Mouse (Mus musculus): Measurements from ENCODE around the gene Cdsn. TPM values are rescaled to one million over a fixed set of nuclear protein-coding genes. Genes with fewer than 3 reads are reported as not detected.

Cdsn gene
- polyA plus RNA-seq, 1 experiment from 2014 or later: 0.17 TPM

GRCm38 (mm10) chr17:35543412-35543861 is 8.5 kb upstream of the Cdsn start:
- H3K9me3 ChIP-seq (ENCODE audit: control insufficient read depth, low read depth, low read length): no peaks in the 10 kb centered on the region
- no peak overlapping the region for H3K9ac ChIP-seq (replicated peaks; ENCODE audit: low read depth, low read length)
- WGBS: 55% methylated on average over 14 of the region's 14 CpGs
- no peak overlapping the region for H3K4me2 ChIP-seq (replicated peaks; ENCODE audit: low read depth, low read length)
- no peaks in the 10 kb centered on the region for H3K27me3 ChIP-seq (ENCODE audit: control insufficient read depth, insufficient read depth, low read length)
- no peak for ATAC-seq (ENCODE audit: insufficient number of reproducible peaks, insufficient read depth, low FRiP score, low read depth)
- H3K4me3 ChIP-seq (ENCODE audit: low read depth, low read length): no peak overlapping the region
- no peaks in the 10 kb centered on the region for H3K4me1 ChIP-seq (ENCODE audit: control insufficient read depth, insufficient read depth, low read length)
- no peak overlapping the region for H3K27ac ChIP-seq (ENCODE audit: low read length)
- no peaks in the 10 kb centered on the region for H3K36me3 ChIP-seq (ENCODE audit: control insufficient read depth, insufficient read depth, low read length)

GRCm38 (mm10) chr17:35544001-35544400 is 7.9 kb upstream of the Cdsn start:
- Histone ChIP-seq H3K27me3 (ENCODE audit: control insufficient read depth, insufficient read depth, low read length) (no peaks in the 10 kb centered on the region), H3K27ac (ENCODE audit: low read length) (no peak overlapping the region), H3K9ac (replicated peaks; ENCODE audit: low read depth, low read length) (no peak overlapping the region), H3K9me3 (ENCODE audit: control insufficient read depth, low read depth, low read length) (no peaks in the 10 kb centered on the region), H3K4me2 (replicated peaks; ENCODE audit: low read depth, low read length) (no peak overlapping the region), H3K36me3 (ENCODE audit: control insufficient read depth, insufficient read depth, low read length) (no peaks in the 10 kb centered on the region), H3K4me3 (ENCODE audit: low read depth, low read length) (no peak overlapping the region), H3K4me1 (ENCODE audit: control insufficient read depth, insufficient read depth, low read length) (no peaks in the 10 kb centered on the region)
- WGBS: 79% methylated on average over 6 of the region's 6 CpGs
- ATAC-seq (ENCODE audit: insufficient number of reproducible peaks, insufficient read depth, low FRiP score, low read depth): no peak

- no peak for ATAC-seq (ENCODE audit: insufficient number of reproducible peaks, insufficient read depth, low FRiP score, low read depth)
- Histone ChIP-seq H3K9me3 (ENCODE audit: control insufficient read depth, low read depth, low read length) (no peaks in the 10 kb centered on the region), H3K4me1 (ENCODE audit: control insufficient read depth, insufficient read depth, low read length) (0 out of 2 replicates have a peak, but pooled peaks cover 2% of the 10 kb centered on the region), H3K4me3 (ENCODE audit: low read depth, low read length) (no peak overlapping the region), H3K4me2 (replicated peaks; ENCODE audit: low read depth, low read length) (no peak overlapping the region), H3K9ac (replicated peaks; ENCODE audit: low read depth, low read length) (no peak overlapping the region), H3K27me3 (ENCODE audit: control insufficient read depth, insufficient read depth, low read length) (no peaks in the 10 kb centered on the region), H3K36me3 (ENCODE audit: control insufficient read depth, insufficient read depth, low read length) (no peaks in the 10 kb centered on the region), H3K27ac (ENCODE audit: low read length) (no peak overlapping the region)
- 31% methylated on average over 6 of the region's 6 CpGs for WGBS
Measured at GRCm38 (mm10) chr17:35544680-35545079, 7.2 kb upstream of the Cdsn start.

GRCm38 (mm10) chr17:35547465-35547864 is 4.5 kb upstream of the Cdsn start:
- no peak overlapping the region for H3K4me3 ChIP-seq (ENCODE audit: low read depth, low read length)
- H3K27me3 ChIP-seq (ENCODE audit: control insufficient read depth, insufficient read depth, low read length): no peaks in the 10 kb centered on the region
- H3K36me3 ChIP-seq (ENCODE audit: control insufficient read depth, insufficient read depth, low read length): no peaks in the 10 kb centered on the region
- ATAC-seq (ENCODE audit: insufficient number of reproducible peaks, insufficient read depth, low FRiP score, low read depth): no peak
- no peaks in the 10 kb centered on the region for H3K9me3 ChIP-seq (ENCODE audit: control insufficient read depth, low read depth, low read length)
- 66% methylated on average over 2 of the region's 2 CpGs for WGBS
- H3K4me2 ChIP-seq (replicated peaks; ENCODE audit: low read depth, low read length): no peak overlapping the region
- no peak overlapping the region for H3K27ac ChIP-seq (ENCODE audit: low read length)
- no peak overlapping the region for H3K9ac ChIP-seq (replicated peaks; ENCODE audit: low read depth, low read length)
- H3K4me1 ChIP-seq (ENCODE audit: control insufficient read depth, insufficient read depth, low read length): peaks cover 7% of the 10 kb centered on the region; the same call in 1 of the 2 replicates

GRCm38 (mm10) chr17:35548636-35549035 is 3.3 kb upstream of the Cdsn start:
- Histone ChIP-seq H3K27ac (ENCODE audit: low read length) (peak overlapping the region; percentile 48; the same call in 1 of the 2 replicates), H3K4me3 (ENCODE audit: low read depth, low read length) (no peak overlapping the region), H3K4me1 (ENCODE audit: control insufficient read depth, insufficient read depth, low read length) (peaks cover 7% of the 10 kb centered on the region; the same call in 1 of the 2 replicates), H3K27me3 (ENCODE audit: control insufficient read depth, insufficient read depth, low read length) (no peaks in the 10 kb centered on the region), H3K9ac (replicated peaks; ENCODE audit: low read depth, low read length) (no peak overlapping the region), H3K36me3 (ENCODE audit: control insufficient read depth, insufficient read depth, low read length) (no peaks in the 10 kb centered on the region), H3K4me2 (replicated peaks; ENCODE audit: low read depth, low read length) (no peak overlapping the region), H3K9me3 (ENCODE audit: control insufficient read depth, low read depth, low read length) (no peaks in the 10 kb centered on the region)
- ATAC-seq (ENCODE audit: insufficient number of reproducible peaks, insufficient read depth, low FRiP score, low read depth): no peak
- 25% methylated on average over 5 of the region's 5 CpGs for WGBS

GRCm38 (mm10) chr17:35549437-35550142 is 2.3 kb upstream of the Cdsn start:
- H3K27ac ChIP-seq (ENCODE audit: low read length): peak overlapping the region; percentile 61
- no peaks in the 10 kb centered on the region for H3K36me3 ChIP-seq (ENCODE audit: control insufficient read depth, insufficient read depth, low read length)
- peak; percentile 62; the same call in 1 of the 2 replicates for ATAC-seq (ENCODE audit: insufficient number of reproducible peaks, insufficient read depth, low FRiP score, low read depth)
- WGBS: 24% methylated on average over 15 of the region's 15 CpGs
- no peaks in the 10 kb centered on the region for H3K27me3 ChIP-seq (ENCODE audit: control insufficient read depth, insufficient read depth, low read length)
- H3K4me3 ChIP-seq (ENCODE audit: low read depth, low read length): no peak overlapping the region
- peaks cover 7% of the 10 kb centered on the region; the same call in 1 of the 2 replicates for H3K4me1 ChIP-seq (ENCODE audit: control insufficient read depth, insufficient read depth, low read length)
- 0 out of 2 replicates have a peak overlapping the region, but pooled peaks have one; percentile 6 for H3K4me2 ChIP-seq (replicated peaks; ENCODE audit: low read depth, low read length)
- no peaks in the 10 kb centered on the region for H3K9me3 ChIP-seq (ENCODE audit: control insufficient read depth, low read depth, low read length)
- H3K9ac ChIP-seq (replicated peaks; ENCODE audit: low read depth, low read length): no peak overlapping the region

- Histone ChIP-seq H3K9ac (replicated peaks; ENCODE audit: low read depth, low read length) (no peak overlapping the region), H3K9me3 (ENCODE audit: control insufficient read depth, low read depth, low read length) (no peaks in the 10 kb centered on the region), H3K4me3 (ENCODE audit: low read depth, low read length) (no peak overlapping the region), H3K27ac (ENCODE audit: low read length) (peak overlapping the region; percentile 61), H3K4me1 (ENCODE audit: control insufficient read depth, insufficient read depth, low read length) (peaks cover 7% of the 10 kb centered on the region; the same call in 1 of the 2 replicates), H3K4me2 (replicated peaks; ENCODE audit: low read depth, low read length) (no peak overlapping the region), H3K27me3 (ENCODE audit: control insufficient read depth, insufficient read depth, low read length) (no peaks in the 10 kb centered on the region), H3K36me3 (ENCODE audit: control insufficient read depth, insufficient read depth, low read length) (no peaks in the 10 kb centered on the region)
- WGBS: 96% methylated on average over 4 of the region's 4 CpGs
- no peak for ATAC-seq (ENCODE audit: insufficient number of reproducible peaks, insufficient read depth, low FRiP score, low read depth)
Measured at GRCm38 (mm10) chr17:35550143-35550494, 1.8 kb upstream of the Cdsn start.

GRCm38 (mm10) chr17:35550871-35551270 is 1.1 kb upstream of the Cdsn start:
- Histone ChIP-seq H3K4me3 (ENCODE audit: low read depth, low read length) (no peak overlapping the region), H3K36me3 (ENCODE audit: control insufficient read depth, insufficient read depth, low read length) (no peaks in the 10 kb centered on the region), H3K9ac (replicated peaks; ENCODE audit: low read depth, low read length) (no peak overlapping the region), H3K27ac (ENCODE audit: low read length) (no peak overlapping the region), H3K4me1 (ENCODE audit: control insufficient read depth, insufficient read depth, low read length) (peaks cover 7% of the 10 kb centered on the region; the same call in 1 of the 2 replicates), H3K4me2 (replicated peaks; ENCODE audit: low read depth, low read length) (no peak overlapping the region), H3K27me3 (ENCODE audit: control insufficient read depth, insufficient read depth, low read length) (no peaks in the 10 kb centered on the region), H3K9me3 (ENCODE audit: control insufficient read depth, low read depth, low read length) (no peaks in the 10 kb centered on the region)
- ATAC-seq (ENCODE audit: insufficient number of reproducible peaks, insufficient read depth, low FRiP score, low read depth): no peak
- 49% methylated on average over 8 of the region's 8 CpGs for WGBS

Measured in stomach, embryonic 14.5 days (tissue).